Mouse (Mus musculus) embryonic fibroblast, embryonic 13.5 days (primary cell): ENCODE measurements around the gene Ptcd3.

Experiments
- CTCF ChIP-seq: IDR thresholded peaks from 2 replicates; pipeline ENCODE4 v1.5.1; 2011; ENCODE audit warnings: mild to moderate bottlenecking, control low read depth, low read length, moderate library complexity, borderline replicate concordance; ENCODE audit not compliant: insufficient read depth
- POLR2A ChIP-seq: IDR thresholded peaks from 2 replicates; pipeline ENCODE4 v1.6.1; 2011; ENCODE audit warnings: low read depth, mild to moderate bottlenecking, control low read depth, low read length, moderate library complexity

DNA sequence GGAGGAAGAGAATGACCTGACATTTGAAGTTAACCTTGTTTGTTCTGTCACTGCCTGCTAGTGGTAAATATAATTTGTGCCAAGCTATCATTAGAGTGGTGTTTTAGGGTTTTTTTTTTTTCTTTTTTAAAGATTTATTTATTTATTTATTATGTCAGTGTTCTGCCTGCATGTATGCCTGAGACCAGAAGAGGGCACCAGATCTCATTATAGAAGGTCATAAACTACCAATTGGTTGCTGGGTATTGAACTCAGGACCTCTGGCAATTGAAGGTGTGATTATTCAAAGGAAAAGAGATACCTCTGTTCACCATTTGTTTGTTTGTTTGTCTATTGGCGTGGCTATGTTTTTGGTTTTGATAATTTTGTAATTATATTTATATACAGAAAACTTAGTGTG lies 39.7 kb downstream of the Ptcd3 start:
- TF ChIP-seq POLR2A (no peak), CTCF (no peak)
